Mouse (Mus musculus) lung, adult 2 months (tissue): ENCODE measurements around the gene Rhbg.

Experiments used
- CTCF ChIP-seq: fragments of 200-500 bp; IDR thresholded peaks from 2 replicates; pipeline ENCODE4 v1.5.1; 2011; ENCODE audit warnings: mild to moderate bottlenecking, low read length, control low read depth; ENCODE audit not compliant: insufficient read depth
- POLR2A ChIP-seq: fragments of 200-500 bp; IDR thresholded peaks from 2 replicates; pipeline ENCODE4 v1.6.1; 2011; ENCODE audit warnings: low read depth, mild to moderate bottlenecking, control low read depth, low read length, borderline replicate concordance; ENCODE audit errors: extremely low read depth

- TF ChIP-seq CTCF (no peak), POLR2A (no peak)
Observed at GRCm38 (mm10) chr3:88207451-88208100, 46.9 kb downstream of the Rhbg start.
